Mouse (Mus musculus): ENCODE data around the gene Rpl14.

GRCm38 (mm10) chr9:120602172-120602838, 31.1 kb downstream of the Rpl14 start:
- TF ChIP-seq POLR2A (IDR thresholded peaks at IDR 0.05; ENCODE audit: low read depth, low read length) = no peak
- no peak for TF ChIP-seq CTCF (conservative IDR thresholded peaks at IDR 0.05; ENCODE audit: insufficient read depth, insufficient read length, low read depth, low read length)
